Mouse (Mus musculus): Measurements from ENCODE around the gene Rps11.

Gene Rps11

DNA sequence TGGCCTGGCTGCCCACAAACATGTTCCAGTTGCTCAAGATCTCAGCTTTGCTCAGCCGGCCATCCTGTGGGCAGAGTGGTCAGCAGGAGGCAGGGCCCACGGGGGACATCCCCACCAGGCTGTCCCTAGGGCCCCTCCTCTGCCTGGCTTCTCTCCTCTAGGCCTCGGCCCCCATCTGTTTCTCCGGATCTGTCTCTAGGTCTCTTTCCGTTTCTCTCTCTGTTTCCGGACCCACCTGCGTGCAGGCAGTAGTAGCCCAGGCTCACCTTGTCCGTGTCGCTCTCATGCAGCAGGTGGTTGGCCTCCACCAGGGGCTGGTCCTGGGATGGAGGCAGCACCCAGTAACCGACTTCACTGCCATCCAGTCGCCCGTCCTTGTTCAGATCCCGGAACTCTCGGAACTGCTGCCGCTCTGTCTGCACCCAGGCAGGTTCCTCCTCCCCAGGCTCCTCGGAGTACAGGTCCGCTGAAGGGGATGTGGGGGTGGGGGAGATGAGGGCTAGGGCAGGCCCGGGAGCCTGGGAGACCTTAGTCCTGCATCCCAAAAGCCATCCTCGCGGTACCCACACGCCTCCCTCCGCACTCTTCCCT, 40.8 kb downstream of the Rps11 start:
- no peak for DNase-seq (ENCODE audit: low read depth)

DNA sequence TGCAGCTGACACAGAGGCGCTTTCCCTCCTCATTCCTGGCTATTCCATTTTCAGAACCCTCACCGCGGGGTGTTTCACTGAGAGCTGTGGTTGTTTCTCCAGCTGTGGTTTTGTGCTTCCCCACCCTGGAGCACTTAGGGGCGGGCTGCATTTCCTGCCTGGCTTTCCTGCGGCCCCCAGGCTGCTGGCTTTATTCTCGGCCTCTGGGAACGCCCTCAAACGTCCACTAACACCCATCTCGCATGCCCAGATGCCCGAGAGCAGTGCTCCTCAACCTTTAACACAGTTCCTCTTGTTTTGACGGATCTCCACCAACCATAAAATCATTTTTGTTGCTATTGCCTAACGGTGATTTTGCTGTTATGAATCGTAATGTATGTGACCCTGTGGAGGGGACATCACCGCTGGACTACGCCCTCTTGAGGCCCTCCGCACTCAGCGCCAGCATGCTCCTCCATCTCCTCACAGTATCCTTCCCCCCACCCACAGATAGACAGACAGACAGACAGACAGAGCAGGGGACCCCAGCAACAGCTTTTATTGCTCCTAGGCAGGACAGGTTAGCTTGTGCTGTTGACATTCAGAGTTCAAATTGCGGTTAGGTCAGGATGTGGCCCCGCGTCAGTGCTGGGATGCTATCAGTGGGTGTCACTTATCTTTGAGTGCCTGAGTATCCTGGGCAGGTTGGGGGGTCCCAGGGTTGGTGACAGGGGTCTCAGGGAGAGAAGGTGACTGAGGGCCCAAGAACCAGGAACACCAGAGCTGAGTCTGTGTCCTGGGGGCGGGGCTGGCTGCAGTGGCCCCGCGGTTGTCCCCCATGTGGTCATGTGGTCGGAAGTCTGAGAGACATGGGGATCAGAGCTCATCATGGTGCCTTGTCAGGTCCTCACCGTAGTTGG, 41.6 kb downstream of the Rps11 start:
- DNase-seq (ENCODE audit: low read depth): peak; percentile 76

DNA sequence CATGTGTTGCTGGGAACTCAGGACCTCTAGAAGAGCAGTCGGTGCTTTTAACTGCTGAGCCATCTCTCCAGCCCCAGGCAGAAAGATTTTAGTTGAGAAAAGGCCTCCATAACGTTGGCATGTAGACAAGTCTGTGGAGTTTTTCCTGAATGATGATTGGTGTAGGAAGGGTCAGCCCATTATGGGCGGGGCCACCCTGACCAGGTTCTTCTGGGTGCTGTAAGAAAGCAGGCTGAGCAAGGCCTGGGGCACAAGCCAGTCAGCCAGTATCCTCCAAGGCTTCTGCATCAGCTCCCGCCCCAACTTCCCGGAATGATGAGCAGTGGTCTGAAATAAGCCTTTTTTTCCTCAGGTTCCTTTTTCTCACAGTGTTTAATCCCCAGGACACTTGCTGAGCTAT, 43.2 kb downstream of the Rps11 start:
- no peak for DNase-seq (ENCODE audit: low read depth)

DNA sequence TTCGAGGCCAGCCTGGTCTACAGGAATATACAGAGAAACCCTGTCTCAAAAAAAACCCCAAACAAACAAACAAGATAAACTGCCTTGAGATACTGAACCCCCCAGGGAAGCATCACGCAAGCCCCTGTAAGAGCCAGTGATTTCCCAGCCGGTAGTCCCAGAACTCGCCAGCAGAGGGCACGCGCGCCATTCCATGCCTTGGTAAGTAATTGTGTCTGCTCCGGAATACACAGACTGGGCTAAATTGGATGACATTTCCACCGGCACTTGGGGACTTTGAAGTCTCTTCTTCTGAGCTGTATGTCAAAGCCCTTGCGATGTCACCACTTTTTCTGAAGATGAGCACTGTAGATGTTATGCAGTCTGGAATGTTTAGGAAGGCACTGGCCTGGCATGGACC, 44.4 kb downstream of the Rps11 start:
- DNase-seq (ENCODE audit: low read depth): peak; percentile 95

DNA sequence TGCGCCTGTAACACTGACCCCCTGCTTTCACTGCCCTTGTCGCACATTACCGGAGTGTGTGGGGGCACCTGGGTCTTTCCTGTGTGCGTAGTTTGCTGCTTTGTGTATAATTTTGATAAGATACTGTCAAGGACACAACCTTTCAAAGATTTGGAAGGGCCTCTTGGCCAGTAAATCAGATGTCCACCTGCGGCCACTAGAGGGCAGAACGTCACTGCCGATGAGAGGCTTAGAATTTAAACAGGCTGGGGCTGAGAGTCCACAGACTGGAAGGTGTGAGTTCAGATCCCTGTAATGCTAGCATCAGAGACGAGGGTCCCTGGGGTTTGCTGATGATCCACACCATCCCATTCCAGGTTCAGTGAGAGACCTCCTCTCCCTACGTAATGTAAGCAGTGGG, 45.7 kb downstream of the Rps11 start:
- DNase-seq (ENCODE audit: low read depth): peak; percentile 87

- no peak for DNase-seq (ENCODE audit: low read depth)
Measured at GRCm38 (mm10) chr7:45077829-45078228, 46.4 kb downstream of the Rps11 start.

GRCm38 (mm10) chr7:45077322-45077721, 46.9 kb downstream of the Rps11 start:
- DNase-seq (ENCODE audit: low read depth): no peak

- DNase-seq (ENCODE audit: low read depth): no peak
Measured at GRCm38 (mm10) chr7:45076501-45076900, 47.7 kb downstream of the Rps11 start.

DNA sequence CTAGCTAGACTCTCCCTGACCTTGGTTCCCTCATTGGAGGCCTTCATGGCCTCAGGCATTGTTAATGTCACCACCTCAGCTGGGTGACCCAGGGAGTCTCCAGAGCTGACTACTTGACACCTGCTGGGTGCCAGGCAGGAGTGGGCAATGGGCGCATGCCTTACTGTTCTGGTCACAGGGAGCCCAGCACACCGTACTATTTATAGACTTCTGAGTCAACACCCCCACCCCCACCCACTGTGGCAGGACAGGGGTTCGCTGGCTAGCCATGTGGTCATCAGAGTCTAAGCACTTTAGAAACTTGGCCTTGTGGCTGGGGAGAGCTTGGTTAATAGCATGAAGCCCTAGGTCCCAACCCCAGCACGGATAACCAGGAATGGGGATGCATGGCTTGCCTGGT, 48.8 kb downstream of the Rps11 start:
- DNase-seq (ENCODE audit: low read depth): no peak

DNA sequence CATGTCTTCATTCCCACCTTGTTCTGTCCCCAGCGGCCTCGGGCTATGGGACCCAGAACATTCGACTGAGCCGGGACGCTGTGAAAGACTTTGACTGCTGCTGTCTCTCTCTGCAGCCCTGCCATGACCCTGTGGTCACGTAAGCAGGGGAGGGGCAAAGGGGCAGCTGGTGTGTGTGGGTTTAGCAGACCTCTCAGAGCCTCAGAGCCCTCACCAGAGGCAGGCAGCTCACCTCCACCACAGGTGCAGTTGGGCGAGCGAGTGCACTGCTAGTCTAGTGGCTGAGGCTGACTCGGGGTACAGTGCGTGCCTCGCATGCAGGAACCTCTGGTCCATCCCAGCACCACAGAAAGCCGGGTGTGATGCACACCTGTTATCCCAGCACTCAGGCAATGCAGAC, 50.3 kb downstream of the Rps11 start:
- DNase-seq (ENCODE audit: low read depth): no peak

DNA sequence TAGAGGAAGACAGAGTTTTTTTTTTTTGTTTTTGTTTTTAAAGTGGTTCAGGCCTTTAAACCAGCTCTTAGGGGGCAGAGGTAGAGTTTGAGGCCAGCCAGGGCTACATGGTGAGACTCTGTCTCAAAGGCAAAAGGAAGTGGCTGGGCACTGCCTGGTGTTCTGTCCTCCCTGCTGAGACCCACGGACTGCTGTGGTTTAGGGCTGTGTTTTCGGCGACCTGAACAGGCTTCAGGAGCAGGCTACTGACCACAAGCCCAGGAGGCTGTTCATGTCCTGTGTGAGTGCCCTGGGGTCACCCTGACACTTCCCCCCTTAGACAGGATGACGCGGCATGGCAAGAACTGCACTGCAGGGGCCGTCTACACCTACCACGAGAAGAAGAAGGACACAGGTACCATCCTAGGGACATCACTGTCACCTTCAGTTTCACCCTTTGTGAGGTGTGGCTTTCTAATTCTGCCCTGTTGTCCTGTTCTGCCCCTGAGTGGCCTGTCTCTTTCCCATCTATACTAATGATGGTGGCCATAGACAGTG, 51.0 kb downstream of the Rps11 start:
- DNase-seq (ENCODE audit: low read depth): no peak
